Mouse (Mus musculus) stomach, postnatal 0 days (tissue): ENCODE results near the gene C2cd5. TPM values are rescaled to one million over a fixed set of nuclear protein-coding genes. Genes with fewer than 3 reads are reported as not detected.

Experiments
- ATAC-seq: fragments of 200-750 bp; cut with Nextera tagmentation; 2 replicates; pipeline ENCODE4 v1.8.0; 2017; ENCODE audit not compliant: low FRiP score, low TSS enrichment
- DNase-seq: peaks from one replicate; pipeline ENCODE4 v3.0.0-alpha.2; 2016; ENCODE audit warnings: low spot score
- H3K27ac ChIP-seq: fragments of 300-500 bp; sonication (generic); replicated peaks from 2 replicates; pipeline ENCODE4 v1.5.1; 2014; ENCODE audit warnings: mild to moderate bottlenecking, control low read depth
- H3K27me3 ChIP-seq: fragments of 300-500 bp; sonication (generic); 2 replicates; pipeline ENCODE4 v1.6.1; 2014; ENCODE audit warnings: low read length; ENCODE audit not compliant: control insufficient read depth, insufficient read depth
- H3K36me3 ChIP-seq: fragments of 300-500 bp; sonication (generic); 2 replicates; pipeline ENCODE4 v1.6.1; 2014; ENCODE audit warnings: low read length, mixed read lengths; ENCODE audit not compliant: control insufficient read depth, insufficient read depth
- H3K4me1 ChIP-seq: fragments of 300-500 bp; sonication (generic); replicated peaks from 2 replicates; pipeline ENCODE4 v1.6.1; 2014; ENCODE audit warnings: antibody characterized with exemption; ENCODE audit not compliant: control insufficient read depth, insufficient read depth
- H3K4me2 ChIP-seq: fragments of 300-500 bp; sonication (generic); replicated peaks from 2 replicates; pipeline ENCODE4 v1.6.1; 2014; ENCODE audit warnings: low read depth, mild to moderate bottlenecking, control low read depth, moderate library complexity
- H3K4me3 ChIP-seq: fragments of 300-500 bp; sonication (generic); 2 replicates; pipeline ENCODE4 v1.5.1; 2014; ENCODE audit warnings: low read depth, low read length, control low read depth
- H3K9ac ChIP-seq: fragments of 300-500 bp; sonication (generic); 2 replicates; pipeline ENCODE4 v1.6.1; 2014; ENCODE audit warnings: mild to moderate bottlenecking, low read length, control low read depth, mixed read lengths
- H3K9me3 ChIP-seq: fragments of 300-500 bp; sonication (generic); 2 replicates; pipeline ENCODE4 v1.6.1; 2016; ENCODE audit warnings: low read length; ENCODE audit not compliant: control insufficient read depth
- CTCF ChIP-seq: IDR thresholded peaks from 2 replicates; pipeline ENCODE4 v1.5.1; 2016; ENCODE audit warnings: antibody characterized with exemption, low read depth, mild to moderate bottlenecking, moderate library complexity
- EP300 ChIP-seq: optimal IDR thresholded peaks from 2 replicates; pipeline ENCODE3; 2016; ENCODE audit warnings: antibody characterized with exemption
- WGBS: fragments of 180-500 bp; shearing (Covaris S2); extraction: QIAGEN DNeasy Blood & Tissue Kit; methylation state at CpG from one replicate; pipeline ENCODE4 v1.1.7; 2014; 5-methylcytosine and 5-hydroxymethylcytosine counted together
- polyA plus RNA-seq: library from polyadenylated mRNA; unstranded; fragments of >200 nt; fragmentation: Nextera tagmentation; extraction: Ambion mirVana; gene quantifications from 2 replicates; pipeline ENCODE4 v1.2.1, GENCODE M21; 2015

The C2cd5 gene
- polyA plus RNA-seq, 1 experiment from 2014 or later = 7.7 TPM

GRCm38 (mm10) chr6:142992971-142993370, 107.0 kb downstream of the C2cd5 start:
- Histone ChIP-seq H3K36me3 (no peaks in the 10 kb centered on the region), H3K4me1 (peaks cover 2% of the 10 kb centered on the region; the same call in 1 of the 2 replicates), H3K9ac (no peak overlapping the region), H3K27ac (no peak overlapping the region), H3K9me3 (no peaks in the 10 kb centered on the region), H3K4me2 (no peak overlapping the region), H3K4me3 (no peak overlapping the region), H3K27me3 (no peaks in the 10 kb centered on the region; the same call in 1 of the 2 replicates)
- no peak for ATAC-seq
- TF ChIP-seq EP300 = no peak
- no peak for TF ChIP-seq CTCF
- no peak for DNase-seq
- 34% methylated on average over 2 of the region's 2 CpGs for WGBS

GRCm38 (mm10) chr6:142992099-142992498, 107.8 kb downstream of the C2cd5 start:
- WGBS = 38% methylated on average over 7 of the region's 7 CpGs
- H3K27ac ChIP-seq = no peak overlapping the region

GRCm38 (mm10) chr6:142991391-142992059, 108.4 kb downstream of the C2cd5 start:
- DNase-seq = no peak
- Histone ChIP-seq H3K4me2 (no peak overlapping the region), H3K27ac (no peak overlapping the region), H3K4me3 (no peak overlapping the region), H3K9me3 (no peaks in the 10 kb centered on the region), H3K27me3 (no peaks in the 10 kb centered on the region; the same call in 1 of the 2 replicates), H3K9ac (no peak overlapping the region), H3K4me1 (peaks cover 2% of the 10 kb centered on the region; the same call in 1 of the 2 replicates), H3K36me3 (no peaks in the 10 kb centered on the region)
- no peak for ATAC-seq
- no peak for TF ChIP-seq CTCF
- no peak for TF ChIP-seq EP300
- 51% methylated on average over 7 of the region's 7 CpGs for WGBS

More at GRCm38 (mm10) chr6:142992099-142992498, 107.8 kb downstream of the C2cd5 start:
- H3K9ac ChIP-seq = no peak overlapping the region
- TF ChIP-seq CTCF = no peak
- TF ChIP-seq EP300 = no peak
- H3K4me1 ChIP-seq = peaks cover 2% of the 10 kb centered on the region; the same call in 1 of the 2 replicates
- H3K4me3 ChIP-seq = no peak overlapping the region
- DNase-seq = no peak
- no peak overlapping the region for H3K4me2 ChIP-seq
- no peaks in the 10 kb centered on the region; the same call in 1 of the 2 replicates for H3K27me3 ChIP-seq
- ATAC-seq = no peak
- H3K9me3 ChIP-seq = no peaks in the 10 kb centered on the region
- no peaks in the 10 kb centered on the region for H3K36me3 ChIP-seq

- WGBS = 78% methylated on average over 9 of the region's 9 CpGs
- no peak for TF ChIP-seq EP300
- TF ChIP-seq CTCF = no peak
- Histone ChIP-seq H3K9ac (no peak overlapping the region), H3K36me3 (no peaks in the 10 kb centered on the region), H3K4me3 (no peak overlapping the region), H3K4me2 (no peak overlapping the region), H3K4me1 (peaks cover 2% of the 10 kb centered on the region; the same call in 1 of the 2 replicates), H3K9me3 (no peaks in the 10 kb centered on the region), H3K27me3 (no peaks in the 10 kb centered on the region; the same call in 1 of the 2 replicates), H3K27ac (no peak overlapping the region)
- ATAC-seq (no peak), DNase-seq (no peak)
Measured at GRCm38 (mm10) chr6:142990516-142990915, 109.4 kb downstream of the C2cd5 start.

GRCm38 (mm10) chr6:142989495-142989894, 110.4 kb downstream of the C2cd5 start:
- no peak overlapping the region for H3K9ac ChIP-seq
- WGBS = 68% methylated on average over 13 of the region's 13 CpGs
- peaks cover 2% of the 10 kb centered on the region; the same call in 1 of the 2 replicates for H3K4me1 ChIP-seq
- no peaks in the 10 kb centered on the region for H3K9me3 ChIP-seq
- no peaks in the 10 kb centered on the region; the same call in 1 of the 2 replicates for H3K27me3 ChIP-seq
- TF ChIP-seq CTCF = no peak
- no peak for TF ChIP-seq EP300
- peak; percentile 27 for DNase-seq
- ATAC-seq = peak; percentile 86
- H3K27ac ChIP-seq = no peak overlapping the region
- H3K36me3 ChIP-seq = no peaks in the 10 kb centered on the region
- H3K4me3 ChIP-seq = no peak overlapping the region
- no peak overlapping the region for H3K4me2 ChIP-seq

GRCm38 (mm10) chr6:142988753-142989152, 111.2 kb downstream of the C2cd5 start:
- peak; percentile 63 for DNase-seq

More at GRCm38 (mm10) chr6:142988753-142989152, 111.2 kb downstream of the C2cd5 start:
- H3K9me3 ChIP-seq = no peaks in the 10 kb centered on the region
- H3K27me3 ChIP-seq = no peaks in the 10 kb centered on the region; the same call in 1 of the 2 replicates
- no peaks in the 10 kb centered on the region for H3K4me1 ChIP-seq
- no peak overlapping the region for H3K4me2 ChIP-seq
- no peaks in the 10 kb centered on the region for H3K36me3 ChIP-seq
- TF ChIP-seq CTCF = peak; percentile 88
- TF ChIP-seq EP300 = no peak
- no peak overlapping the region for H3K27ac ChIP-seq
- H3K9ac ChIP-seq = no peak overlapping the region
- no peak overlapping the region for H3K4me3 ChIP-seq
- 27% methylated on average over 10 of the region's 10 CpGs for WGBS
- ATAC-seq = no peak
